Mouse (Mus musculus) forebrain, embryonic 11.5 days (tissue): ENCODE measurements at regions not wholly inside any gene's neighbourhood (a gene's known extent, or its start where the extent isn't known, plus 50 kb on each side); places are given as distances from the start of the nearest gene placed in this dataset.

Source experiments
- ATAC-seq: fragments of 200-750 bp; cut with Nextera tagmentation; replicated peaks from 2 replicates; pipeline ENCODE4 v1.8.0; 2017; ENCODE audit warnings: moderate TSS enrichment; ENCODE audit not compliant: low FRiP score
- DNase-seq: peaks from one replicate; pipeline ENCODE4 v3.0.0-alpha.2; 2017; ENCODE audit warnings: low spot score
- H3K27ac ChIP-seq: fragments of 300-500 bp; sonication (generic); 2 replicates; pipeline ENCODE4 v1.5.1; 2014; ENCODE audit warnings: low read depth, low read length
- H3K27me3 ChIP-seq: fragments of 300-500 bp; sonication (generic); 2 replicates; pipeline ENCODE4 v1.6.1; 2014; ENCODE audit warnings: mild to moderate bottlenecking, low read length, mixed read lengths; ENCODE audit not compliant: control insufficient read depth, insufficient read depth
- H3K36me3 ChIP-seq: fragments of 300-500 bp; sonication (generic); 2 replicates; pipeline ENCODE4 v1.6.1; 2014; ENCODE audit warnings: mild to moderate bottlenecking, low read length, moderate library complexity, mixed read lengths; ENCODE audit not compliant: control insufficient read depth, insufficient read depth
- H3K4me1 ChIP-seq: fragments of 300-500 bp; sonication (generic); replicated peaks from 2 replicates; pipeline ENCODE4 v1.6.1; 2014; ENCODE audit warnings: low read length, mixed read lengths; ENCODE audit not compliant: control insufficient read depth, insufficient read depth
- H3K4me2 ChIP-seq: fragments of 300-500 bp; sonication (generic); 2 replicates; pipeline ENCODE4 v1.6.1; 2014; ENCODE audit warnings: low read depth, mild to moderate bottlenecking, low read length, moderate library complexity, mixed read lengths; ENCODE audit not compliant: severe bottlenecking
- H3K4me3 ChIP-seq: fragments of 300-500 bp; sonication (generic); 2 replicates; pipeline ENCODE4 v1.5.1; 2014; ENCODE audit warnings: low read depth, low read length
- H3K9ac ChIP-seq: fragments of 300-500 bp; sonication (generic); 2 replicates; pipeline ENCODE4 v1.6.1; 2014; ENCODE audit warnings: low read length
- H3K9me3 ChIP-seq: fragments of 300-500 bp; sonication (generic); 2 replicates; pipeline ENCODE4 v1.6.1; 2016; ENCODE audit warnings: low read length, mixed read lengths; ENCODE audit not compliant: control insufficient read depth
- WGBS: fragments of 180-500 bp; shearing (Covaris S2); extraction: QIAGEN DNeasy Blood & Tissue Kit; methylation state at CpG from one replicate; pipeline ENCODE4 v1.1.7; 2014; 5-methylcytosine and 5-hydroxymethylcytosine counted together

DNA sequence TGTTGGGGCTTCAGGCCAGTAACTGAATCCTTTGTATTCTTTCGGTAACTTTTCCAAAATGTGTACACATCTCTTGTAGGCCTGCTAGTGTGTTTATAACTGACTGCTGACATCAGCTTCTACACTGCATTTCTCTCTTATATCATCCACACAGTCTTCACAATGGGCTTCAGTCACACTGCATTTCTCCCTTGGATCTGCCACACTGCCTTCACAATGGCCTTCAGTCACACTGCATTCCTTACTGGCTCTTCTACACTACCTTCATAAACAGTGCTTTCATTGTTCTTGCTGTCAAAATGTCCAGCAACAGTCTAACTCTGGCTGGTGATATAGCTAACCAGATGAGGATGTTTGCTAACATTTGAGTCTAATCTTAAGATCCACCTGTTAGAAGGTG lies 308.5 kb downstream of the Lrriq3 start:
- Histone ChIP-seq H3K27ac (no peak overlapping the region), H3K4me2 (no peak overlapping the region), H3K9ac (no peak overlapping the region), H3K9me3 (no peaks in the 10 kb centered on the region), H3K4me1 (no peaks in the 10 kb centered on the region), H3K4me3 (no peak overlapping the region), H3K36me3 (no peaks in the 10 kb centered on the region), H3K27me3 (no peaks in the 10 kb centered on the region)
- WGBS: 92% methylated on average over 1 of the region's 1 CpGs
- DNase-seq: no peak
- no peak for ATAC-seq

- Histone ChIP-seq H3K4me1 (no peaks in the 10 kb centered on the region), H3K9me3 (no peaks in the 10 kb centered on the region), H3K9ac (no peak overlapping the region), H3K4me3 (no peak overlapping the region), H3K27ac (no peak overlapping the region), H3K4me2 (no peak overlapping the region), H3K27me3 (no peaks in the 10 kb centered on the region), H3K36me3 (no peaks in the 10 kb centered on the region)
- DNase-seq (no peak), ATAC-seq (no peak; the same call in 1 of the 2 replicates)
- 47% methylated on average over 2 of the region's 2 CpGs for WGBS
Observed at GRCm38 (mm10) chr3:155408907-155409306, 315.7 kb downstream of the Lrriq3 start.

DNA sequence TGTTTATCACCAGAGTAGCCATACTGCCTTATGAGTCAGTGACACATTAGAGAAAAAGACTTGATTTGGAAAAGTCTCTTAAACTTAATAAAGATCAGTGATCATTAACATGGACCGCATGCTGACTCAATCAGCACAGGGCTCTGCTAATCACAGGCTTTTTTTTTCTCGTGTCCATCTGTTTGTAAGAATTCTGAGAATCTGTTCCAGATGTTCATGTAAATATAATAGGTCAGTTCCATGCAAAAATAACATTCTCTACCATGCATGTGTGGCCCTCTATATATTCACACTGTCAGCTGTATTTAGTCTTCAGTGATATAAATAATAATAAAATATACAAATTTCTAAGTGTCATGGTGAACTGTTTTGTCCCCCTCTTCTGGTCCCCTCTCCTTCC lies 316.1 kb downstream of the Lrriq3 start:
- Histone ChIP-seq H3K27ac (no peak overlapping the region), H3K36me3 (no peaks in the 10 kb centered on the region), H3K9me3 (no peaks in the 10 kb centered on the region), H3K4me3 (no peak overlapping the region), H3K4me1 (no peaks in the 10 kb centered on the region), H3K27me3 (no peaks in the 10 kb centered on the region), H3K9ac (no peak overlapping the region), H3K4me2 (no peak overlapping the region)
- 68% methylated on average over 2 of the region's 2 CpGs for WGBS
- DNase-seq: no peak
- ATAC-seq: no peak

GRCm38 (mm10) chr3:155409867-155410266 lies 316.6 kb downstream of the Lrriq3 start:
- Histone ChIP-seq H3K4me2 (no peak overlapping the region), H3K9me3 (no peaks in the 10 kb centered on the region), H3K27me3 (no peaks in the 10 kb centered on the region), H3K36me3 (no peaks in the 10 kb centered on the region), H3K27ac (no peak overlapping the region), H3K4me1 (no peaks in the 10 kb centered on the region), H3K4me3 (no peak overlapping the region), H3K9ac (no peak overlapping the region)
- DNase-seq (no peak), ATAC-seq (peak; percentile 58; the same call in 1 of the 2 replicates)
- WGBS: 79% methylated on average over 2 of the region's 2 CpGs

DNA sequence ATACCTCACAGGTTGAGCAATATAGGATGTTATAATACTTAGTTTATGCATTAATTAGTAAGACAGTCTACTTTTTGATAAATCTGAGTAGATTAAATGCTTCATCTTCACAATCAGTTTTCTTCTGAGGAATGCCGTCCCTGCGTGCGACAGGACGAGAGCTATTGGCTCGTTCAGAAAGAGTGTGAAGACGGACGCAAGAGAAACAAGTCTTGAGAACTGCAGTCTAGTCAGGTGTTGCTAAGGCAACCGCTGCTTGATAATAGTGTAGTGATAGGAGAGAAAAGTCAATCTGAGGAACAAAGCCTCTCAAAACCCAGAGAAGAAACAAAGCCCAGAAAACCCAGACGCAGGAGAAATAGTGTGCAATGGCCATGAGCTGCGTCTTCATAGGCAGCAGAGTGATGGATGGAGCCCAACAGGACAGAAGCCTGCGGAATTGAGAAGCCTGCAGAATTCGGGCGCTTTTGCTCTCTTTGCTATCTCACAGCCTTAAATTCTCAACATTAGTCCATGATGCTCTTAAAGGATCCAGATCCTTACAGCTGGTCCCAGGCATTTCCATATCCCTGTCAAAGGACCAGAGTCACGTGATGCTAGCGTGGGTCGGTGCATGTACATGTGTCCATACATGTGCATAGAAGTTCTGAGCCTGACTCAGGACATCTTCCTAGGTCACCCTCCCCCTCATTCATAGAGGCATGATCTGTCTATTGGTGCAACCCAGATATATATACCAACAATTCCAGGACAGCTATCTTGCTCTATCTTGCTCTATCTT lies 366.7 kb downstream of the Lrriq3 start:
- Histone ChIP-seq H3K4me3 (no peak overlapping the region), H3K36me3 (no peaks in the 10 kb centered on the region), H3K27ac (no peak overlapping the region), H3K27me3 (no peaks in the 10 kb centered on the region), H3K9ac (no peak overlapping the region), H3K4me1 (no peaks in the 10 kb centered on the region), H3K9me3 (no peaks in the 10 kb centered on the region), H3K4me2 (no peak overlapping the region)
- no peak for DNase-seq
- ATAC-seq: peak; percentile 49; the same call in 1 of the 2 replicates
- 84% methylated on average over 16 of the region's 16 CpGs for WGBS

GRCm38 (mm10) chr3:155462095-155462494 lies 368.9 kb downstream of the Lrriq3 start:
- Histone ChIP-seq H3K36me3 (no peaks in the 10 kb centered on the region), H3K27ac (no peak overlapping the region), H3K4me3 (no peak overlapping the region), H3K9me3 (no peaks in the 10 kb centered on the region), H3K4me1 (no peaks in the 10 kb centered on the region), H3K9ac (no peak overlapping the region), H3K27me3 (no peaks in the 10 kb centered on the region), H3K4me2 (no peak overlapping the region)
- no peak for DNase-seq
- no peak for ATAC-seq
- 81% methylated on average over 4 of the region's 4 CpGs for WGBS

DNA sequence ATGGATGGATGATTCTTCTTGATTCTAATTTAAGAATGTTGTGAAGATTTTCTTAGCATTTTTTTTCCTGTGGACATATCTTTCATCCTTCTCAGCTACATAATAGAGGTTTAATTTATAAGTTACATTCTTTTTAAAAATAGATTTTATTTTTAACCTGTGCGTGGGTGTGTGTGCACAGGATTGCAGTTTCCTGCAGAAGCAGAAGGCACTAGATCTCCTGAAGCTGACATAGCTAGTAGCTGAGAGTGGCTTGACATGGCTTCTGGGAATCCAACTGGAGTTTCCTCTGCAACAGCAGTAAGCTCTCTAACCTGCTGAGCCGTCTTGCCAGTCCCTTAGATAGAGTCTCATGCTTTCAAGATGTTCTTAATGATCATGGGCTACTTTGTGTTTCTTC lies 377.5 kb downstream of the Lrriq3 start:
- DNase-seq (no peak), ATAC-seq (no peak)
- Histone ChIP-seq H3K27me3 (no peaks in the 10 kb centered on the region), H3K4me1 (no peaks in the 10 kb centered on the region), H3K27ac (no peak overlapping the region), H3K4me2 (no peak overlapping the region), H3K36me3 (no peaks in the 10 kb centered on the region), H3K4me3 (no peak overlapping the region), H3K9me3 (no peaks in the 10 kb centered on the region), H3K9ac (no peak overlapping the region)
- 83% methylated on average over 2 of the region's 2 CpGs for WGBS

- no peak overlapping the region for H3K9ac ChIP-seq
- no peaks in the 10 kb centered on the region for H3K36me3 ChIP-seq
Observed at GRCm38 (mm10) chr3:155485487-155485886, 392.3 kb downstream of the Lrriq3 start.

GRCm38 (mm10) chr3:155487877-155488537 lies 394.8 kb downstream of the Lrriq3 start:
- ATAC-seq: no peak; the same call in 1 of the 2 replicates
- Histone ChIP-seq H3K9ac (no peak overlapping the region), H3K9me3 (no peaks in the 10 kb centered on the region), H3K4me3 (no peak overlapping the region), H3K27me3 (no peaks in the 10 kb centered on the region), H3K4me2 (no peak overlapping the region), H3K36me3 (no peaks in the 10 kb centered on the region), H3K4me1 (no peaks in the 10 kb centered on the region), H3K27ac (no peak overlapping the region)
- WGBS: 78% methylated on average over 8 of the region's 8 CpGs
- DNase-seq: no peak

More at GRCm38 (mm10) chr3:155485487-155485886, 392.3 kb downstream of the Lrriq3 start:
- 81% methylated on average over 2 of the region's 2 CpGs for WGBS
- Histone ChIP-seq H3K27ac (no peak overlapping the region), H3K27me3 (no peaks in the 10 kb centered on the region), H3K4me1 (no peaks in the 10 kb centered on the region), H3K4me2 (no peak overlapping the region), H3K9me3 (no peaks in the 10 kb centered on the region), H3K4me3 (no peak overlapping the region)
- no peak for DNase-seq
- ATAC-seq: no peak
